Mouse (Mus musculus): ENCODE data around the gene Fbxl17. TPM values are rescaled to one million over a fixed set of nuclear protein-coding genes. Genes with fewer than 3 reads are reported as not detected.

The Fbxl17 gene
- polyA plus RNA-seq, 1 experiment from 2014 or later: 3.8 TPM

- Histone ChIP-seq H3K36me3 (replicated peaks) (no peaks in the 10 kb centered on the region), H3K27me3 (replicated peaks; ENCODE audit: low read depth, poor library complexity, severe bottlenecking) (no peaks in the 10 kb centered on the region), H3K4me1 (peaks cover 14% of the 10 kb centered on the region), H3K4me3 (no peak overlapping the region), H3K9me3 (no peaks in the 10 kb centered on the region), H3K27ac (replicated peaks) (no peak overlapping the region)
- no peak for DNase-seq (ENCODE audit: low spot score)
- 81% methylated on average over 4 of the region's 4 CpGs for WGBS
These were observed 291.5 kb downstream of the Fbxl17 start for GRCm38 (mm10) chr17:63208346-63208745.

- Histone ChIP-seq H3K36me3 (replicated peaks) (no peaks in the 10 kb centered on the region), H3K27ac (replicated peaks) (no peak overlapping the region; the same call in 1 of the 2 replicates), H3K9me3 (no peaks in the 10 kb centered on the region), H3K4me3 (no peak overlapping the region), H3K27me3 (replicated peaks; ENCODE audit: low read depth, poor library complexity, severe bottlenecking) (no peaks in the 10 kb centered on the region), H3K4me1 (peaks cover 16% of the 10 kb centered on the region)
- WGBS: 89% methylated on average over 9 of the region's 9 CpGs
- DNase-seq (ENCODE audit: low spot score): no peak
These were observed 292.1 kb downstream of the Fbxl17 start for GRCm38 (mm10) chr17:63207714-63208113.

DNA sequence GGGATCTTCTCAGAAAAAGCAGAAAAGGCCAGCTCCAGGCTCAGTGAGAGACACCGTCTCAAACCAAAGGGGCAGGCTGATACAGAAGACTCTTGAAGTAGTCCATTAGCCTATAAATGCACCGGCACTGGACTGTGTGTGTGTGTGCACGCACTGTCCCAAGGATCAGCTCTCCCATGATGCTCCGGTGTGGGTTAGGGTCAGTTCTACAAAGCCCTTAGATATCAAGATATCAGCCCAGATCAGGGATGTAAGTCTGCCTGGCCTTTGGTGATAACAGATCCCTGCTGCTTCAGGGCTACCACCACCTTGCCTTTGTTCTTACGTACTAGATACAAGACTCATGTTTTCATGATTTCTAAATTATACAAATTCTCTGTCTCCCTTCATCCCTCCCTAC lies 294.5 kb downstream of the Fbxl17 start:
- 94% methylated on average over 5 of the region's 5 CpGs for WGBS
- H3K27me3 ChIP-seq (replicated peaks; ENCODE audit: low read depth, poor library complexity, severe bottlenecking): no peaks in the 10 kb centered on the region
- DNase-seq (ENCODE audit: low spot score): no peak

GRCm38 (mm10) chr17:63203582-63204190 lies 296.1 kb downstream of the Fbxl17 start:
- Histone ChIP-seq H3K27ac (replicated peaks) (peak overlapping the region; percentile 54; the same call in 1 of the 2 replicates), H3K9me3 (no peaks in the 10 kb centered on the region), H3K4me3 (no peak overlapping the region), H3K4me1 (peaks cover 16% of the 10 kb centered on the region), H3K27me3 (replicated peaks; ENCODE audit: low read depth, poor library complexity, severe bottlenecking) (no peaks in the 10 kb centered on the region), H3K36me3 (replicated peaks) (no peaks in the 10 kb centered on the region)
- WGBS: 76% methylated on average over 8 of the region's 8 CpGs
- peak; percentile 16 for DNase-seq (ENCODE audit: low spot score)

More for the DNA sequence above, 294.5 kb downstream of the Fbxl17 start:
- Histone ChIP-seq H3K4me1 (peaks cover 16% of the 10 kb centered on the region), H3K36me3 (replicated peaks) (no peaks in the 10 kb centered on the region), H3K4me3 (no peak overlapping the region), H3K27ac (replicated peaks) (no peak overlapping the region), H3K9me3 (no peaks in the 10 kb centered on the region)

DNA sequence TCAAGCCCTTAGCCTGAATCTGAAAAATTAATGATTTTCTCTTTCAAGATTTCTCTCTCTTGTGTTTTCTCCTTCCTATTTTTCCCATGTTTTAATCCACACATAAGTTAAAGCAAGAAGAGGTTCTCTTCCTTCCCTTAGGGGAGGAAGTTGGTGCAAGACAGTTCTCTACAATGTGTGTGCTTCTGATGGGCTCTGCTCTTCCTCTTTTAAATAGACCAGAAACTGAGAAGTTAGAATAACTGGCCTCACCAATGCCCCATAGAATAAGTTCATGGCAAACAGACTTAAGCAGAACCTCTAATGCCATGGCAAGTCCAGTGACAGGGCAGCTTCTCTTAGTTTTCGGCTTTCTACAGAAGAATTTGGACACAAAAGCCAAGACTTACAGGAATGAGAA lies 301.1 kb downstream of the Fbxl17 start:
- H3K27ac ChIP-seq (replicated peaks): no peak overlapping the region
- H3K4me3 ChIP-seq: no peak overlapping the region
- H3K4me1 ChIP-seq: peaks cover 5% of the 10 kb centered on the region; the same call in 1 of the 2 replicates
- WGBS: 97% methylated on average over 1 of the region's 1 CpGs
- DNase-seq (ENCODE audit: low spot score): no peak
- no peaks in the 10 kb centered on the region for H3K9me3 ChIP-seq
- H3K27me3 ChIP-seq (replicated peaks; ENCODE audit: low read depth, poor library complexity, severe bottlenecking): no peaks in the 10 kb centered on the region
- no peaks in the 10 kb centered on the region for H3K36me3 ChIP-seq (replicated peaks)

DNA sequence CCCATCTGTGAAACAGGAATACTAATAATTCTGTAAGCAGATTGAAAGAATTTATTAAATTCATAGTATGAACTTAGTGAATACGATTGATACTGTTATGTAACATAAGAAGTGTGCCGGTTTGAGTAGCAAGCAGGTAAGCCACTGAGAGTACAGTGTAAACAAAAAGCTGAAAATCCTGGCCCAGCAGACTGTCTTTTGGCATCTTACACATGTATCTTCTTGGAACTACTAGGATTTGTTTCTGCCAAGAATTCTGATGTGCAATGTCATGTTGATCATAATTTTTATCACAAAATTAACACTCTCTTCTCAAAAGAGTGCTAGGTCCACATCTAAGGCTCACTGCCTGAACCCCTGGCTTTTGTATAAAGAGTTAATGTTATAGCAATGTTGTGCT lies 304.3 kb downstream of the Fbxl17 start:
- DNase-seq (ENCODE audit: low spot score): no peak
- H3K27ac ChIP-seq (replicated peaks): no peak overlapping the region
- H3K4me1 ChIP-seq: no peaks in the 10 kb centered on the region
- no peak overlapping the region for H3K4me3 ChIP-seq
- no peaks in the 10 kb centered on the region for H3K27me3 ChIP-seq (replicated peaks; ENCODE audit: low read depth, poor library complexity, severe bottlenecking)
- H3K9me3 ChIP-seq: no peaks in the 10 kb centered on the region
- H3K36me3 ChIP-seq (replicated peaks): no peaks in the 10 kb centered on the region
- 95% methylated on average over 2 of the region's 2 CpGs for WGBS

DNA sequence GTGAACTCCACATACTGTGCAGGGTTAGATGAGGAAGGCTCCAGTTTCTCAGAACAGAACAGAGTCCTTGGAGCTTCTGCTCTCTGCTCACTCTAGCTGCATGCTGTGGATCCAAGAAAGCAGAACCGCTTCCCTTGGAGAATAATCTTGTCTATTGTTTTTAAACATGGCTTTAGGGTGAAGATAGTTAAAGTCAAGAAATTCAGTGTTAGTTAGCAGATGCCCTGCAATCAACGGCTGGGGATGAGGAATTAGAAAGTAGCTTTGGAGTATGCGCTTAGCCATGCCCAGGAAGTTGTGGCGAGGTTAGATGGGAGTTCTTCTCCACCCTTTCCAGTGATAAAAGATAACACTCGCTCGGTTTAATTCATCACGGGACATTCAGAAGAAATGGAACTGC lies 306.6 kb downstream of the Fbxl17 start:
- Histone ChIP-seq H3K27me3 (replicated peaks; ENCODE audit: low read depth, poor library complexity, severe bottlenecking) (no peaks in the 10 kb centered on the region), H3K27ac (replicated peaks) (no peak overlapping the region), H3K9me3 (no peaks in the 10 kb centered on the region), H3K4me1 (no peaks in the 10 kb centered on the region), H3K4me3 (no peak overlapping the region), H3K36me3 (replicated peaks) (no peaks in the 10 kb centered on the region)
- WGBS: 86% methylated on average over 7 of the region's 7 CpGs
- DNase-seq (ENCODE audit: low spot score): no peak

DNA sequence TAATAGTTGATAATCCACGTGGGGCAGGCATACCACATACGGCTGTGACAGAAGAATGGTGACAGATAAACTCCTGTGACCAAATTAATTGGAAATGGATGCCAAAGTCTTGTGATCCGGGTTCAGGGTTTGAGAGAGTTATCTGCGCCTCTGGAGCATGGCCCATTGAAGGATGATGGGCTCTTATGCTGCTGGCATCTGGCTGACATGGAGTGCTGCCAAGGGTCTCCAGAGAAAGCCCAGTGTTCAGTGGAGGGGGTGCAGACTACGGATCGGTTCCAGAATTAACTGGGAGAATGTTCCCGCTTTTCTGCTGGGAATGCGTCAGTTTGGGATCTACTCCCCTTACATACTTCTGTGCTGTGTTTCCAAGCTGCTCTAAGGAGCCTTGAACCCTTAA lies 308.5 kb downstream of the Fbxl17 start:
- no peaks in the 10 kb centered on the region for H3K4me1 ChIP-seq
- 86% methylated on average over 8 of the region's 8 CpGs for WGBS
- H3K27me3 ChIP-seq (replicated peaks; ENCODE audit: low read depth, poor library complexity, severe bottlenecking): no peaks in the 10 kb centered on the region
- no peak overlapping the region for H3K4me3 ChIP-seq
- DNase-seq (ENCODE audit: low spot score): no peak
- H3K27ac ChIP-seq (replicated peaks): no peak overlapping the region
- H3K9me3 ChIP-seq: no peaks in the 10 kb centered on the region
- no peaks in the 10 kb centered on the region for H3K36me3 ChIP-seq (replicated peaks)

DNA sequence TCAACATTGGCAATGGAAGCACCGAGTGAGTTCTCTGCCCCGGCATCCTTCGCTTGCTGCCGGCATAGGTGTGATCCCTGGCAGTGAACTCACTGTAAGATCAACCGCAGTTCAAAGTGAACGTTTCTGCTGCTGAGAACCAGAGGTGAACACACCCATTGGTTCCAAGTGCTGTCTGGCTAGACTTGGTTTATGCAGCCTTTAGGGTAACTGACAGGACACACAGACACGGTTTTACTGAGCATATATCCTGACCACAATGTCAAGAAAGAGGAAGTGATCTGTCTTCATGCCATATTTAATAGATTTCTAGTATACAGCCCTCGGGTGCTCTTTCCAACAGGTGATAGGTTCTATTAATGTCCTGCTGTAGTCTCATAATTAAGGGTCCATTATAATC lies 310.5 kb downstream of the Fbxl17 start:
- H3K9me3 ChIP-seq: no peaks in the 10 kb centered on the region
- no peaks in the 10 kb centered on the region for H3K27me3 ChIP-seq (replicated peaks; ENCODE audit: low read depth, poor library complexity, severe bottlenecking)
- no peak for DNase-seq (ENCODE audit: low spot score)
- H3K4me3 ChIP-seq: no peak overlapping the region
- peaks cover 7% of the 10 kb centered on the region; the same call in 1 of the 2 replicates for H3K4me1 ChIP-seq
- H3K36me3 ChIP-seq (replicated peaks): no peaks in the 10 kb centered on the region
- 89% methylated on average over 8 of the region's 8 CpGs for WGBS
- H3K27ac ChIP-seq (replicated peaks): no peak overlapping the region

DNA sequence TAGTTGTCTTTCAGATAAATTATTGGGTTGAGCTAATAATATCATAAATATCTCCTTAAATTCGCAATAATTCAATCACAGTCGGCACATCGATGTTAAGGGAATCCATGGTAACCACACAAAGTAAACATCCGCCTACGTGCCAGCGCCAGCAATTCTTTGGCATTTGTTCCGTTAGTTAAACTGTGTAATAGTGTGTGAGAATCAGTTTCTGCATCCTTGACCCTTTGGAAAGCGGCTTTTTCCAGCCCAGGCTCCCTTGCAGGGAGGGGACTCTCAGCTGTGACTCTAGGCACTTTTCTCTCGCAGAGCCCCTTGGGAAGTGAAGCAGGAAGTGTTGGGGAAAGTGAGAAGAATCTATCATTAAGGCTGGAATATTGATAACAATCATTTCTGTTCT lies 314.3 kb downstream of the Fbxl17 start:
- peaks cover 7% of the 10 kb centered on the region; the same call in 1 of the 2 replicates for H3K4me1 ChIP-seq
- H3K27me3 ChIP-seq (replicated peaks; ENCODE audit: low read depth, poor library complexity, severe bottlenecking): no peaks in the 10 kb centered on the region
- 78% methylated on average over 9 of the region's 9 CpGs for WGBS

GRCm38 (mm10) chr17:63184844-63185504 lies 314.8 kb downstream of the Fbxl17 start:
- H3K4me1 ChIP-seq: peaks cover 7% of the 10 kb centered on the region; the same call in 1 of the 2 replicates
- H3K4me3 ChIP-seq: no peak overlapping the region
- H3K36me3 ChIP-seq (replicated peaks): no peaks in the 10 kb centered on the region
- no peak overlapping the region for H3K27ac ChIP-seq (replicated peaks)
- 75% methylated on average over 10 of the region's 10 CpGs for WGBS
- no peaks in the 10 kb centered on the region for H3K9me3 ChIP-seq
- H3K27me3 ChIP-seq (replicated peaks; ENCODE audit: low read depth, poor library complexity, severe bottlenecking): no peaks in the 10 kb centered on the region
- DNase-seq (ENCODE audit: low spot score): no peak

More for the DNA sequence above, 314.3 kb downstream of the Fbxl17 start:
- H3K36me3 ChIP-seq (replicated peaks): no peaks in the 10 kb centered on the region
- no peaks in the 10 kb centered on the region for H3K9me3 ChIP-seq
- H3K27ac ChIP-seq (replicated peaks): no peak overlapping the region
- no peak overlapping the region for H3K4me3 ChIP-seq
- DNase-seq (ENCODE audit: low spot score): no peak

GRCm38 (mm10) chr17:63183431-63183830 lies 316.4 kb downstream of the Fbxl17 start:
- Histone ChIP-seq H3K4me1 (peaks cover 7% of the 10 kb centered on the region; the same call in 1 of the 2 replicates), H3K4me3 (no peak overlapping the region), H3K36me3 (replicated peaks) (no peaks in the 10 kb centered on the region), H3K9me3 (no peaks in the 10 kb centered on the region), H3K27me3 (replicated peaks; ENCODE audit: low read depth, poor library complexity, severe bottlenecking) (no peaks in the 10 kb centered on the region), H3K27ac (replicated peaks) (no peak overlapping the region)
- 80% methylated on average over 3 of the region's 3 CpGs for WGBS
- DNase-seq (ENCODE audit: low spot score): no peak

DNA sequence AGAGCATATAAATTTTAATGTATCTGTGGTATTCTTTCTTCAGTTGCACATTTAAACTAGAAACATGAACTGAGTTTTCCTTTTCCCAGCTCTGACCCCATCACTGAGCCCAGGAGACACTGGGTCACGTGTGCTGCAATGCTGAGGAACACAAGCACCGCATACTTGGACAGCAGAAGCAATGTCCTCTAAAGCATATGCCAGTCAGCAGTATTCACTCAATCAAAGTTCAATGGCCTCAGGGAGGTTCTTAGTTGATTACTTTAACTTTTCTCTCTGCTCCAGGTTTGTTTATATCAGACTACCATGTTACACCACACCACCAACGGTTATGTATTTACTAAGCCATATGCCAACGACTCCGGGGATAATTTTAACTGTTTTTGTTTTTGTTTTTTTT lies 318.2 kb downstream of the Fbxl17 start:
- H3K27me3 ChIP-seq (replicated peaks; ENCODE audit: low read depth, poor library complexity, severe bottlenecking): no peaks in the 10 kb centered on the region
- no peak overlapping the region for H3K27ac ChIP-seq (replicated peaks)
- no peak for DNase-seq (ENCODE audit: low spot score)
- H3K4me3 ChIP-seq: no peak overlapping the region
- 78% methylated on average over 5 of the region's 5 CpGs for WGBS
- peaks cover 7% of the 10 kb centered on the region; the same call in 1 of the 2 replicates for H3K4me1 ChIP-seq
- H3K36me3 ChIP-seq (replicated peaks): no peaks in the 10 kb centered on the region
- no peaks in the 10 kb centered on the region for H3K9me3 ChIP-seq

All from embryonic facial prominence, embryonic 10.5 days (tissue).